Mouse (Mus musculus) kidney, adult 2 months (tissue): ENCODE measurements around the gene Slc39a11.

Experiments
- CTCF ChIP-seq: fragments of 200-500 bp; conservative IDR thresholded peaks from 2 replicates; pipeline ENCODE4 v1.5.1; 2011; ENCODE audit warnings: low read depth, mild to moderate bottlenecking, control low read depth, low read length, moderate library complexity, mixed read lengths; ENCODE audit not compliant: insufficient read depth, insufficient read length
- POLR2A ChIP-seq: fragments of 200-500 bp; IDR thresholded peaks from one replicate; pipeline ENCODE4 v1.6.1; 2011; ENCODE audit warnings: low read depth, low read length, control low read depth

DNA sequence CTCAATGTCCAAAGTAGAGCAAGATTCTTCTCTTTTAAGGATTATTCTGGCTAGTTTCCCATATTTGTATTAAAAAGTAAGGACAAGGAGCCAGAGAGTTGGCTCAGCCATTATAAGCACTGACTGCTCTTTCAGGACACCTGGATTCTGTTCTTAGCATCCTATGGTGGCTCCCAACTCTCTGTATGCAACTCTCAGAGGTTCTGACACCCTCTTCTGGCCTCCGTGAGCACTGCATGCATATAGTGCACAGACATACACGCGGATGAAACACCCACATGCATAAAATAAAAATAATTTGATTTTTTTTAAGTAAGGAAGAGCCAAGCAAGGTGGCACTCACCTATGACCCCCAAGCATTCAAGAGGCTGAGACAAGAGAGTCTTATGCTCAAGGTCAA, 4.7 kb downstream of the Slc39a11 start:
- no peak for TF ChIP-seq CTCF
- TF ChIP-seq POLR2A: no peak
